Mouse (Mus musculus) liver, embryonic 11.5 days (tissue): ENCODE measurements around the gene Ube2g2. TPM values are rescaled to one million over a fixed set of nuclear protein-coding genes. Genes with fewer than 3 reads are reported as not detected.

Experiments
- ATAC-seq: fragments of 200-750 bp; cut with Nextera tagmentation; replicated peaks from 2 replicates; pipeline ENCODE4 v1.8.0; 2017; ENCODE audit warnings: moderate number of reproducible peaks, mild to moderate bottlenecking, moderate TSS enrichment, moderate library complexity; ENCODE audit not compliant: low FRiP score
- DNase-seq: peaks from one replicate; pipeline ENCODE4 v3.0.0-alpha.2; 2017; ENCODE audit warnings: low spot score
- H3K27ac ChIP-seq: fragments of 300-500 bp; sonication (generic); 2 replicates; pipeline ENCODE4 v1.5.1; 2014; ENCODE audit warnings: mild to moderate bottlenecking, low read depth, low read length, control low read depth
- H3K27me3 ChIP-seq: fragments of 300-500 bp; sonication (generic); replicated peaks from 2 replicates; pipeline ENCODE4 v1.6.1; 2014; ENCODE audit warnings: low read length, mixed read lengths; ENCODE audit not compliant: control insufficient read depth, insufficient read depth
- H3K36me3 ChIP-seq: fragments of 300-500 bp; sonication (generic); 2 replicates; pipeline ENCODE4 v1.6.1; 2014; ENCODE audit warnings: mild to moderate bottlenecking, low read length, moderate library complexity, mixed read lengths; ENCODE audit not compliant: control insufficient read depth, insufficient read depth
- H3K4me1 ChIP-seq: fragments of 300-500 bp; sonication (generic); replicated peaks from 2 replicates; pipeline ENCODE4 v1.6.1; 2014; ENCODE audit warnings: low read length, mixed read lengths; ENCODE audit not compliant: control insufficient read depth, insufficient read depth
- H3K4me2 ChIP-seq: fragments of 300-500 bp; sonication (generic); 2 replicates; pipeline ENCODE4 v1.6.1; 2014; ENCODE audit warnings: mild to moderate bottlenecking, control low read depth, moderate library complexity
- H3K4me3 ChIP-seq: fragments of 300-500 bp; sonication (generic); 2 replicates; pipeline ENCODE4 v1.5.1; 2014; ENCODE audit warnings: low read depth, low read length, control low read depth
- H3K9ac ChIP-seq: fragments of 300-500 bp; sonication (generic); 2 replicates; pipeline ENCODE4 v1.6.1; 2014; ENCODE audit warnings: low read depth, low read length, control low read depth
- H3K9me3 ChIP-seq: fragments of 300-500 bp; sonication (generic); 2 replicates; pipeline ENCODE4 v1.6.1; 2016; ENCODE audit warnings: low read length, inconsistent platforms, mixed read lengths; ENCODE audit not compliant: control insufficient read depth
- WGBS: fragments of 180-500 bp; shearing (Covaris S2); extraction: QIAGEN DNeasy Blood & Tissue Kit; methylation state at CpG from one replicate; pipeline ENCODE4 v1.1.7; 2014; 5-methylcytosine and 5-hydroxymethylcytosine counted together
- polyA plus RNA-seq: library from polyadenylated mRNA; unstranded; fragments of >200 nt; fragmentation: Nextera tagmentation; extraction: Ambion mirVana; gene quantifications from 2 replicates; pipeline ENCODE4 v1.2.1, GENCODE M21; 2014

Gene Ube2g2
- polyA plus RNA-seq, 1 experiment from 2014 or later = 67.9 TPM

GRCm38 (mm10) chr10:77626036-77626435 is 4.0 kb downstream of the Ube2g2 start:
- H3K9me3 ChIP-seq = no peaks in the 10 kb centered on the region
- ATAC-seq = no peak
- no peak overlapping the region for H3K4me3 ChIP-seq
- no peak for DNase-seq
- H3K4me2 ChIP-seq = no peak overlapping the region
- H3K36me3 ChIP-seq = peaks cover 2% of the 10 kb centered on the region; the same call in 1 of the 2 replicates
- no peak overlapping the region for H3K9ac ChIP-seq
- WGBS = 85% methylated on average over 7 of the region's 7 CpGs
- no peaks in the 10 kb centered on the region for H3K27me3 ChIP-seq
- H3K27ac ChIP-seq = no peak overlapping the region
- peaks cover 26% of the 10 kb centered on the region for H3K4me1 ChIP-seq

GRCm38 (mm10) chr10:77626591-77626990 is 4.5 kb downstream of the Ube2g2 start:
- H3K9me3 ChIP-seq = no peaks in the 10 kb centered on the region
- H3K27me3 ChIP-seq = no peaks in the 10 kb centered on the region
- no peak overlapping the region; the same call in 1 of the 2 replicates for H3K27ac ChIP-seq
- H3K36me3 ChIP-seq = peaks cover 7% of the 10 kb centered on the region; the same call in 1 of the 2 replicates
- whole genome bisulfite sequencing = 59% methylated on average over 7 of the region's 7 CpGs
- DNase-seq (no peak), ATAC-seq (no peak)
- no peak overlapping the region for H3K4me2 ChIP-seq
- no peak overlapping the region for H3K9ac ChIP-seq
- H3K4me1 ChIP-seq = peaks cover 24% of the 10 kb centered on the region
- no peak overlapping the region for H3K4me3 ChIP-seq

GRCm38 (mm10) chr10:77627497-77627896 is 5.4 kb downstream of the Ube2g2 start:
- DNase-seq (peak; percentile 75), ATAC-seq (peak; percentile 80)
- Histone ChIP-seq H3K4me2 (no peak overlapping the region), H3K4me3 (no peak overlapping the region), H3K9me3 (no peaks in the 10 kb centered on the region), H3K27ac (no peak overlapping the region), H3K36me3 (peaks cover 13% of the 10 kb centered on the region), H3K9ac (no peak overlapping the region), H3K4me1 (peaks cover 23% of the 10 kb centered on the region), H3K27me3 (no peaks in the 10 kb centered on the region)
- 43% methylated on average over 2 of the region's 2 CpGs for WGBS

- H3K4me3 ChIP-seq = no peak overlapping the region
- no peaks in the 10 kb centered on the region for H3K9me3 ChIP-seq
- H3K9ac ChIP-seq = no peak overlapping the region
- peaks cover 15% of the 10 kb centered on the region for H3K36me3 ChIP-seq
- no peak overlapping the region for H3K4me2 ChIP-seq
- ATAC-seq = no peak
- peaks cover 12% of the 10 kb centered on the region for H3K4me1 ChIP-seq
- 84% methylated on average over 3 of the region's 3 CpGs for WGBS
- DNase-seq = no peak
- H3K27ac ChIP-seq = no peak overlapping the region
- no peaks in the 10 kb centered on the region for H3K27me3 ChIP-seq
Observed at GRCm38 (mm10) chr10:77629163-77629562, 7.1 kb downstream of the Ube2g2 start.

GRCm38 (mm10) chr10:77629970-77630369 is 7.9 kb downstream of the Ube2g2 start:
- H3K36me3 ChIP-seq = peaks cover 19% of the 10 kb centered on the region
- H3K4me1 ChIP-seq = peaks cover 8% of the 10 kb centered on the region
- H3K27me3 ChIP-seq = no peaks in the 10 kb centered on the region
- H3K9ac ChIP-seq = no peak overlapping the region
- H3K4me2 ChIP-seq = no peak overlapping the region
- H3K4me3 ChIP-seq = no peak overlapping the region
- H3K9me3 ChIP-seq = no peaks in the 10 kb centered on the region
- H3K27ac ChIP-seq = no peak overlapping the region
- 83% methylated on average over 1 of the region's 1 CpGs for WGBS
- DNase-seq (no peak), ATAC-seq (no peak)

GRCm38 (mm10) chr10:77634016-77634415 is 11.9 kb downstream of the Ube2g2 start:
- H3K9me3 ChIP-seq = no peaks in the 10 kb centered on the region
- H3K4me1 ChIP-seq = peaks cover 3% of the 10 kb centered on the region; the same call in 1 of the 2 replicates
- H3K4me2 ChIP-seq = no peak overlapping the region
- H3K9ac ChIP-seq = no peak overlapping the region
- WGBS = 87% methylated on average over 6 of the region's 6 CpGs
- H3K4me3 ChIP-seq = no peak overlapping the region
- H3K27ac ChIP-seq = no peak overlapping the region
- H3K36me3 ChIP-seq = peaks cover 23% of the 10 kb centered on the region
- no peak for DNase-seq
- H3K27me3 ChIP-seq = no peaks in the 10 kb centered on the region
- ATAC-seq = no peak

- 75% methylated on average over 13 of the region's 13 CpGs for WGBS
- DNase-seq (no peak), ATAC-seq (no peak)
- Histone ChIP-seq H3K9ac (no peak overlapping the region), H3K4me1 (0 out of 2 replicates have a peak, but pooled peaks cover 3% of the 10 kb centered on the region), H3K27ac (no peak overlapping the region), H3K4me3 (no peak overlapping the region), H3K9me3 (no peaks in the 10 kb centered on the region), H3K27me3 (no peaks in the 10 kb centered on the region), H3K36me3 (peaks cover 23% of the 10 kb centered on the region), H3K4me2 (no peak overlapping the region)
Observed at GRCm38 (mm10) chr10:77634452-77635231, 12.6 kb downstream of the Ube2g2 start.

- H3K4me3 ChIP-seq = no peak overlapping the region
- H3K4me1 ChIP-seq = 0 out of 2 replicates have a peak, but pooled peaks cover 3% of the 10 kb centered on the region
- H3K4me2 ChIP-seq = no peak overlapping the region
- ATAC-seq = no peak
- no peaks in the 10 kb centered on the region for H3K27me3 ChIP-seq
- H3K9ac ChIP-seq = no peak overlapping the region
- H3K9me3 ChIP-seq = no peaks in the 10 kb centered on the region
- peaks cover 23% of the 10 kb centered on the region for H3K36me3 ChIP-seq
- WGBS = 88% methylated on average over 7 of the region's 7 CpGs
- DNase-seq = no peak
- H3K27ac ChIP-seq = no peak overlapping the region
Observed at GRCm38 (mm10) chr10:77636234-77636922, 14.3 kb downstream of the Ube2g2 start.
